Mouse (Mus musculus) small intestine, adult 2 months (tissue): ENCODE data around the gene Olfr1396. TPM values are rescaled to one million over a fixed set of nuclear protein-coding genes. Genes with fewer than 3 reads are reported as not detected.
A peak's percentile ranks its signal among the peaks of the same experiment; 100 is the strongest.

ENCODE experiments used
- H3K27ac ChIP-seq: fragments of 200-500 bp; 2 replicates; pipeline ENCODE4 v1.5.1; 2012; ENCODE audit warnings: low read depth, low read length, control low read depth, inconsistent platforms; ENCODE audit not compliant: insufficient read depth
- H3K27me3 ChIP-seq: fragments of 200-500 bp; 2 replicates; pipeline ENCODE4 v1.6.1; 2012; ENCODE audit warnings: mild to moderate bottlenecking, moderate library complexity, low read length, inconsistent platforms; ENCODE audit not compliant: control insufficient read depth, insufficient read depth
- H3K36me3 ChIP-seq: fragments of 200-500 bp; 2 replicates; pipeline ENCODE4 v1.6.1; 2012; ENCODE audit warnings: mild to moderate bottlenecking, low read length, control low read depth, inconsistent platforms; ENCODE audit not compliant: control insufficient read depth, insufficient read depth
- H3K4me1 ChIP-seq: fragments of 200-500 bp; 2 replicates; pipeline ENCODE4 v1.6.1; 2012; ENCODE audit warnings: low read length, inconsistent platforms, mixed read lengths; ENCODE audit not compliant: control insufficient read depth, insufficient read depth, insufficient read length
- H3K4me3 ChIP-seq: fragments of 200-500 bp; 2 replicates; pipeline ENCODE4 v1.5.1; 2012; ENCODE audit warnings: low read depth, mild to moderate bottlenecking, control low read depth, inconsistent platforms, low read length, moderate library complexity
- CTCF ChIP-seq: fragments of 200-500 bp; IDR thresholded peaks from 2 replicates; pipeline ENCODE4 v1.5.1; 2012; ENCODE audit warnings: low read depth, mild to moderate bottlenecking, control low read depth, inconsistent platforms, low read length, moderate library complexity, mixed read lengths; ENCODE audit not compliant: insufficient replicate concordance, insufficient read length; ENCODE audit errors: extremely low read depth
- POLR2A ChIP-seq: fragments of 200-500 bp; IDR thresholded peaks from 2 replicates; pipeline ENCODE4 v1.6.1; 2012; ENCODE audit warnings: low read depth, mild to moderate bottlenecking, control low read depth, inconsistent platforms, low read length, moderate library complexity
- WGBS: fragments of 180-500 bp; shearing (Covaris S2); methylation state at CpG from one replicate; pipeline ENCODE4 v1.1.7; 2018; 5-methylcytosine and 5-hydroxymethylcytosine counted together
- polyA plus RNA-seq: library from polyadenylated mRNA; depleted of rRNA; stranded (reverse); fragments of >200 nt; gene quantifications from 2 replicates; pipeline ENCODE4 v1.2.3, GENCODE M21; 2012

The Olfr1396 gene
- polyA plus RNA-seq, 1 experiment: not detected

- Histone ChIP-seq H3K27ac (no peak overlapping the region; the same call in 1 of the 2 replicates), H3K27me3 (no peaks in the 10 kb centered on the region), H3K4me3 (no peak overlapping the region), H3K36me3 (peaks cover 8% of the 10 kb centered on the region), H3K4me1 (peaks cover 22% of the 10 kb centered on the region)
- TF ChIP-seq POLR2A (no peak), CTCF (no peak)
- WGBS: 61% methylated on average over 3 of the region's 3 CpGs
Observed at GRCm38 (mm10) chr11:49089735-49090507, 24.8 kb downstream of the Olfr1396 start.

GRCm38 (mm10) chr11:49088990-49089652 is 25.6 kb downstream of the Olfr1396 start:
- no peaks in the 10 kb centered on the region for H3K27me3 ChIP-seq
- WGBS: 26% methylated on average over 5 of the region's 5 CpGs
- peaks cover 19% of the 10 kb centered on the region for H3K4me1 ChIP-seq
- peak overlapping the region; percentile 31 for H3K27ac ChIP-seq
- H3K4me3 ChIP-seq: no peak overlapping the region
- TF ChIP-seq POLR2A: no peak
- no peak for TF ChIP-seq CTCF
- peaks cover 4% of the 10 kb centered on the region for H3K36me3 ChIP-seq

GRCm38 (mm10) chr11:49087830-49088616 is 26.7 kb downstream of the Olfr1396 start:
- Histone ChIP-seq H3K27me3 (no peaks in the 10 kb centered on the region), H3K27ac (peak overlapping the region; percentile 85), H3K4me3 (peak overlapping the region; percentile 69), H3K36me3 (0 out of 2 replicates have a peak, but pooled peaks cover 3% of the 10 kb centered on the region), H3K4me1 (peaks cover 20% of the 10 kb centered on the region)
- TF ChIP-seq POLR2A (no peak), CTCF (no peak)
- WGBS: 9% methylated on average over 22 of the region's 22 CpGs

- Histone ChIP-seq H3K36me3 (0 out of 2 replicates have a peak, but pooled peaks cover 3% of the 10 kb centered on the region), H3K4me3 (peak overlapping the region; percentile 63), H3K27me3 (no peaks in the 10 kb centered on the region), H3K27ac (peak overlapping the region; percentile 85), H3K4me1 (peaks cover 20% of the 10 kb centered on the region)
- WGBS: 15% methylated on average over 6 of the region's 6 CpGs
- TF ChIP-seq POLR2A: no peak; the same call in 1 of the 2 replicates
- no peak for TF ChIP-seq CTCF
Observed at GRCm38 (mm10) chr11:49086858-49087361, 27.8 kb downstream of the Olfr1396 start.

- no peak for TF ChIP-seq POLR2A
- no peak for TF ChIP-seq CTCF
- peaks cover 19% of the 10 kb centered on the region for H3K4me1 ChIP-seq
- peak overlapping the region; percentile 57; the same call in 1 of the 2 replicates for H3K27ac ChIP-seq
- no peaks in the 10 kb centered on the region for H3K27me3 ChIP-seq
- no peaks in the 10 kb centered on the region for H3K36me3 ChIP-seq
- WGBS: 29% methylated on average over 3 of the region's 3 CpGs
- no peak overlapping the region for H3K4me3 ChIP-seq
Observed at GRCm38 (mm10) chr11:49084875-49085274, 29.8 kb downstream of the Olfr1396 start.

- no peaks in the 10 kb centered on the region for H3K36me3 ChIP-seq
- H3K27ac ChIP-seq: peak overlapping the region; percentile 57; the same call in 1 of the 2 replicates
- no peak overlapping the region for H3K4me3 ChIP-seq
- H3K4me1 ChIP-seq: peaks cover 23% of the 10 kb centered on the region
- 60% methylated on average over 1 of the region's 1 CpGs for WGBS
- H3K27me3 ChIP-seq: no peaks in the 10 kb centered on the region
- TF ChIP-seq CTCF (no peak), POLR2A (no peak)
Observed at GRCm38 (mm10) chr11:49084385-49084784, 30.3 kb downstream of the Olfr1396 start.
